Mouse (Mus musculus) heart, embryonic 14.5 days (tissue): ENCODE results near the gene Dmwd. TPM values are rescaled to one million over a fixed set of nuclear protein-coding genes. Genes with fewer than 3 reads are reported as not detected.
A peak's percentile ranks its signal among the peaks of the same experiment; 100 is the strongest.

Source experiments
- ATAC-seq: fragments of 200-750 bp; cut with Nextera tagmentation; 2 replicates; pipeline ENCODE4 v1.8.0; 2017; ENCODE audit warnings: low read depth, moderate TSS enrichment; ENCODE audit not compliant: insufficient number of reproducible peaks, insufficient read depth, low FRiP score
- H3K27ac ChIP-seq, 2 experiments: fragments of 200-500 bp in 1 of 2; fragments of 300-500 bp in 1 of 2; sonication (generic) in 1 of 2; replicated peaks in 1 of 2; 2 replicates each; pipeline ENCODE4 v1.5.1; 2012 to 2014; ENCODE audit warnings: low read depth in 2 of 2, low read length in 2 of 2, control low read depth in 1 of 2, mild to moderate bottlenecking in 1 of 2, mixed read lengths in 1 of 2; ENCODE audit not compliant: control insufficient read depth in 1 of 2, insufficient read depth in 1 of 2
- H3K27me3 ChIP-seq: fragments of 300-500 bp; sonication (generic); 2 replicates; pipeline ENCODE4 v1.6.1; 2014; ENCODE audit warnings: mild to moderate bottlenecking, low read length, control low read depth; ENCODE audit not compliant: control insufficient read depth, insufficient read depth
- H3K36me3 ChIP-seq: fragments of 300-500 bp; sonication (generic); 2 replicates; pipeline ENCODE4 v1.6.1; 2014; ENCODE audit warnings: mild to moderate bottlenecking, control low read depth, low read length, mixed read lengths; ENCODE audit not compliant: control insufficient read depth, insufficient read depth
- H3K4me1 ChIP-seq, 2 experiments: fragments of 200-500 bp in 1 of 2; fragments of 300-500 bp in 1 of 2; sonication (generic) in 1 of 2; 2 replicates each; pipeline ENCODE4 v1.6.1; 2012 to 2014; ENCODE audit warnings: low read length in 2 of 2, control low read depth in 1 of 2, mixed read lengths in 1 of 2; ENCODE audit not compliant: control insufficient read depth in 2 of 2, insufficient read depth in 2 of 2
- H3K4me2 ChIP-seq: fragments of 300-500 bp; sonication (generic); 2 replicates; pipeline ENCODE4 v1.6.1; 2014; ENCODE audit warnings: mild to moderate bottlenecking, low read length
- H3K4me3 ChIP-seq, 2 experiments: fragments of 200-500 bp in 1 of 2; fragments of 300-500 bp in 1 of 2; sonication (generic) in 1 of 2; 2 replicates each; pipeline ENCODE4 v1.5.1; 2012 to 2014; ENCODE audit warnings: low read length in 2 of 2, mild to moderate bottlenecking in 2 of 2, control low read depth in 1 of 2, low read depth in 1 of 2, moderate library complexity in 1 of 2; ENCODE audit not compliant: control insufficient read depth in 1 of 2, insufficient read depth in 1 of 2
- H3K9ac ChIP-seq: fragments of 300-500 bp; sonication (generic); 2 replicates; pipeline ENCODE4 v1.6.1; 2014; ENCODE audit warnings: mild to moderate bottlenecking, low read length
- H3K9me3 ChIP-seq: fragments of 300-500 bp; sonication (generic); 2 replicates; pipeline ENCODE4 v1.6.1; 2016; ENCODE audit warnings: low read length, control low read depth; ENCODE audit not compliant: control insufficient read depth
- WGBS: fragments of 180-500 bp; shearing (Covaris S2); extraction: QIAGEN DNeasy Blood & Tissue Kit; methylation state at CpG from one replicate; pipeline ENCODE4 v1.1.7; 2014; 5-methylcytosine and 5-hydroxymethylcytosine counted together
- polyA plus RNA-seq: library from polyadenylated mRNA; unstranded; fragments of >200 nt; fragmentation: Nextera tagmentation; extraction: Ambion mirVana; gene quantifications from 2 replicates; pipeline ENCODE4 v1.2.1, GENCODE M21; 2014

The Dmwd gene
- polyA plus RNA-seq, 1 experiment from 2014 or later = 19.6 TPM

GRCm38 (mm10) chr7:19073504-19073903, 2.5 kb upstream of the Dmwd start:
- Histone ChIP-seq H3K36me3 (peaks cover 7% of the 10 kb centered on the region), H3K4me2 (no peak overlapping the region), H3K4me3 (no peak overlapping the region), H3K27me3 (no peaks in the 10 kb centered on the region), H3K9ac (no peak overlapping the region), H3K9me3 (no peaks in the 10 kb centered on the region), H3K4me1 (peaks cover 13 to 22% of the 10 kb centered on the region in 2 experiments), H3K27ac (no peak overlapping the region)
- WGBS = 75% methylated on average over 9 of the region's 9 CpGs
- no peak for ATAC-seq

DNA sequence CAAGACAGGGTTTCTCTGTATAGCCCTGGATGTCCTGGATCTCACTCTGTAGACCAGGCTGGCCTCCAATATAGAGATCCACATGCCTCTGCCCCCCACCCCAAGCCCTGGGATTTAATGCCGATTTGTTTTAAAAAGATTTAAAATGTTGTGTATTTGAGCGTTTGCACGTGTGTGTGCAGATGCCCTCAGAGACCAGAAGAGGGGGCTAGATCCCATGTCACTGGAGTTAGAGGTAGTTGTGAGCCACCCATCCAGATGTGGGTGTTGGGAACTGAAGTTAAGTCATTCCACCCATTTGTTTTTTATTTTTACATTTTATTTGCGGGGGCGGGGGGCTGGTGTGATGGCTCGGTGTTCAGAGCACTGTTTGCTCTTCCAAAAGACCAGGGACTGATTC, 1.5 kb upstream of the Dmwd start:
- Histone ChIP-seq H3K27me3 (no peaks in the 10 kb centered on the region), H3K9me3 (no peaks in the 10 kb centered on the region), H3K27ac (no peak overlapping the region), H3K9ac (no peak overlapping the region), H3K4me3 (no peak overlapping the region), H3K36me3 (peaks cover 17% of the 10 kb centered on the region), H3K4me1 (peaks cover 13 to 24% of the 10 kb centered on the region in 2 experiments), H3K4me2 (no peak overlapping the region)
- ATAC-seq = no peak
- WGBS = 87% methylated on average over 6 of the region's 6 CpGs

- Histone ChIP-seq H3K9me3 (no peaks in the 10 kb centered on the region), H3K27me3 (no peaks in the 10 kb centered on the region), H3K4me3 (peak overlapping the region; percentile 26 to 84), H3K36me3 (peaks cover 25% of the 10 kb centered on the region), H3K9ac (peak overlapping the region; percentile 54), H3K4me2 (peak overlapping the region; percentile 92), H3K4me1 (peaks cover 13 to 27% of the 10 kb centered on the region in 2 experiments), H3K27ac (no peak overlapping the region)
- ATAC-seq = no peak
- WGBS = 57% methylated on average over 5 of the region's 5 CpGs
Measured at GRCm38 (mm10) chr7:19075231-19075630, 796 bp upstream of the Dmwd start.

DNA sequence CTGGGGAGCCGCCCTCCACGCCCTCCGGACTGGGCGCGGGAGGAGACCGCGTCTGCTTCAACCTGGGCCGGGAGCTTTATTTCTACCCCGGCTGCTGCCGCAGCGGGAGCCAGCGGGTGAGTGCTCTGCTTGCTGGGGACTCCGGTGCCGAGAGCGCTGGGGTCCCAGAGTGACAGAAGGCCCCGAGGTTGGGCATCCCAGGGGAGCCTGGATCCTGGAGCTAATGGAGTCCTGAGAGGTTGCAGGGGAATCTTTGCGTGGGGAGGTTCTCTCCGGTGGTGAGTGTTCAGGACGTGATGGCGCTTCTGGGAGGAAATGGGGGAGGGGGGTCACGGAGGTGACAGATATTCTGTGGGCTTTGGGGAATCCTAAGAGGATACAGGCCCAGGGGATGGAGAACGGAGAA, 562 bp downstream of the Dmwd start:
- no peaks in the 10 kb centered on the region for H3K9me3 ChIP-seq
- peak overlapping the region; percentile 69 to 91 for H3K27ac ChIP-seq
- peak overlapping the region; percentile 92 for H3K4me2 ChIP-seq
- peak overlapping the region; percentile 81 to 84 for H3K4me3 ChIP-seq
- H3K27me3 ChIP-seq = no peaks in the 10 kb centered on the region
- H3K36me3 ChIP-seq = peaks cover 38% of the 10 kb centered on the region
- WGBS = under 1% methylated on average over 21 of the region's 22 CpGs
- H3K4me1 ChIP-seq = peaks cover 13 to 27% of the 10 kb centered on the region in 2 experiments
- ATAC-seq = no peak
- H3K9ac ChIP-seq = peak overlapping the region; percentile 99

DNA sequence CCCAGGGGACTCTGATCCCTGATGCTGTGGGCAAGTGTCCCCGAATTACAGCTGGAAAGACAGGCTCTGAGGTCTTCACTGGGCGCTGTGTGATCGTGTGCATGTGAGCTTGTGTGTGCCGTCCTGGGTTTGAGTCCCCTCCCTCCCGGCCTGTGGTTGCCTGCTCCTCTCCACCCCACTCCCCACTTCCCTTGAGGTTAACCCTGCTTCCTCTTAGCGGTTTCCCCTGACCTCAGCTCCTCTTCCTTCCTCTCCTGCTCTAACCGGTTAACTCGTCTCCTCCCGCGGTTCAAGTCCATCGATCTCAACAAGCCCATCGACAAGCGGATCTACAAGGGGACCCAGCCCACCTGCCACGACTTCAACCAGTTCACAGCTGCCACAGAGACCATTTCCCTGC, 1.7 kb downstream of the Dmwd start:
- Histone ChIP-seq H3K9ac (peak overlapping the region; percentile 99), H3K4me2 (peak overlapping the region; percentile 92), H3K27ac (peak overlapping the region in 1 of 2 experiments; percentile 91; a peak in 1 of 4 replicates), H3K27me3 (no peaks in the 10 kb centered on the region), H3K9me3 (no peaks in the 10 kb centered on the region), H3K4me1 (peaks cover 19 to 36% of the 10 kb centered on the region in 2 experiments), H3K36me3 (peaks cover 50% of the 10 kb centered on the region), H3K4me3 (peak overlapping the region; percentile 4 to 84; a peak in 2 of 4 replicates)
- ATAC-seq = no peak
- WGBS = 76% methylated on average over 14 of the region's 14 CpGs

DNA sequence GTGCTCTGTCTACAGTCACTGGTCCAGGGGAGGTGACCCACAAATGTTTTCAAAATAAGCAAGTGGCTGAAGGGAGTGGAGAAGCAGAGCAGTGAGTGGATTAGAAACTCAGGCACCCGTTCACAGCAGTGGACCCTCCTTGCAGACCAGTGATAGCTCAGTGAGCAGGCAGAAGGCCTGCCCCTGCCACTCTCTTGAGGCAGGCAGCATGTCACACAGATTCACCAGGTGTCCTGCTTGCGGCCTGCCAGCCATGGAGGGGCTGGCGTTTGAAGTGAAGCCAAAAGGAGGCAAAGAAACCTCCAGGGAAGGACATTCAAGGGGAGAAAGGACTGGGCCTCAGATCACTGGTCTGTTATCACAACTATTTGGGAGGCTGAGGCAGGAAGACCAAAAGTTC, 2.7 kb downstream of the Dmwd start:
- WGBS = 86% methylated on average over 3 of the region's 3 CpGs
- peaks cover 53% of the 10 kb centered on the region for H3K36me3 ChIP-seq
- H3K4me3 ChIP-seq = no peak overlapping the region
- ATAC-seq = no peak
- peaks cover 24 to 46% of the 10 kb centered on the region in 2 experiments for H3K4me1 ChIP-seq
- no peak overlapping the region for H3K4me2 ChIP-seq
- no peak overlapping the region for H3K27ac ChIP-seq
- H3K9ac ChIP-seq = no peak overlapping the region
- H3K9me3 ChIP-seq = no peaks in the 10 kb centered on the region
- H3K27me3 ChIP-seq = no peaks in the 10 kb centered on the region

DNA sequence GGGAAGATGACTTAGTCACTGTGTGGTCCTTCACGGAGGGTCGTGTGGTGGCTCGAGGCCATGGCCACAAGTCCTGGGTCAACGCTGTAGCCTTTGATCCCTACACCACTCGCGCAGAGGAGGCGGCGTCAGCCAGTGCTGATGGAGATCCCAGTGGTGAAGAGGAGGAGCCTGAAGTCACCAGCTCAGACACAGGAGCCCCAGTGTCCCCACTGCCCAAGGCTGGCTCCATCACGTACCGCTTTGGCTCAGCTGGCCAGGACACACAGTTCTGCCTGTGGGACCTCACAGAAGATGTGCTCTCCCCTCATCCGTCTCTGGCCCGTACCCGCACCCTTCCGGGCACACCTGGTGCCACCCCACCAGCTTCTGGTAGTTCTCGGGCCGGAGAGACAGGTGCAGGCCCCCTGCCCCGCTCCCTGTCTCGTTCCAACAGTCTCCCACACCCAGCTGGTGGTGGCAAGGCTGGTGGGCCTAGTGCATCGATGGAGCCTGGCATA, 4.5 kb downstream of the Dmwd start:
- Histone ChIP-seq H3K4me1 (peaks cover 37 to 59% of the 10 kb centered on the region in 2 experiments), H3K36me3 (peaks cover 53% of the 10 kb centered on the region), H3K27ac (no peak overlapping the region), H3K4me2 (no peak overlapping the region), H3K4me3 (no peak overlapping the region), H3K9ac (no peak overlapping the region), H3K9me3 (no peaks in the 10 kb centered on the region), H3K27me3 (no peaks in the 10 kb centered on the region)
- ATAC-seq = no peak
- 91% methylated on average over 19 of the region's 19 CpGs for WGBS

GRCm38 (mm10) chr7:19082171-19082570, 6.1 kb downstream of the Dmwd start:
- WGBS = 89% methylated on average over 4 of the region's 4 CpGs
- H3K27me3 ChIP-seq = no peaks in the 10 kb centered on the region
- no peaks in the 10 kb centered on the region for H3K9me3 ChIP-seq
- H3K27ac ChIP-seq = peak overlapping the region; percentile 78; a peak in 3 of 4 replicates
- no peak for ATAC-seq
- no peak overlapping the region for H3K4me2 ChIP-seq
- peaks cover 59% of the 10 kb centered on the region for H3K36me3 ChIP-seq
- no peak overlapping the region for H3K4me3 ChIP-seq
- H3K9ac ChIP-seq = peak overlapping the region; percentile 39
- H3K4me1 ChIP-seq = peaks cover 41 to 64% of the 10 kb centered on the region in 2 experiments
